Mouse (Mus musculus) midbrain, embryonic 13.5 days (tissue): ENCODE measurements around the gene Lce1k. TPM values are rescaled to one million over a fixed set of nuclear protein-coding genes. Genes with fewer than 3 reads are reported as not detected.
"Not testable (repeated sequence)": the region's sequence is repeated elsewhere in the genome, so short reads cannot be mapped to it uniquely, and the experiment has no call there.

ENCODE experiments used
- ATAC-seq: fragments of 200-750 bp; cut with Nextera tagmentation; 2 replicates; pipeline ENCODE4 v1.8.0; 2017; ENCODE audit warnings: mild to moderate bottlenecking, moderate TSS enrichment, moderate library complexity
- H3K27ac ChIP-seq: fragments of 300-500 bp; sonication (generic); 2 replicates; pipeline ENCODE4 v1.5.1; 2015; ENCODE audit warnings: inconsistent platforms, mild to moderate bottlenecking, moderate library complexity
- H3K27me3 ChIP-seq: fragments of 300-500 bp; sonication (generic); 2 replicates; pipeline ENCODE4 v1.6.1; 2015; ENCODE audit warnings: mild to moderate bottlenecking, inconsistent platforms
- H3K36me3 ChIP-seq: fragments of 300-500 bp; sonication (generic); 2 replicates; pipeline ENCODE4 v1.6.1; 2015; ENCODE audit warnings: mild to moderate bottlenecking, inconsistent platforms
- H3K4me1 ChIP-seq: fragments of 300-500 bp; sonication (generic); replicated peaks from 2 replicates; pipeline ENCODE4 v1.6.1; 2015; ENCODE audit warnings: inconsistent platforms
- H3K4me2 ChIP-seq: fragments of 300-500 bp; sonication (generic); replicated peaks from 2 replicates; pipeline ENCODE4 v1.6.1; 2015; ENCODE audit warnings: moderate library complexity, mild to moderate bottlenecking, inconsistent platforms
- H3K4me3 ChIP-seq: fragments of 300-500 bp; sonication (generic); replicated peaks from 2 replicates; pipeline ENCODE4 v1.5.1; 2015; ENCODE audit warnings: mild to moderate bottlenecking, inconsistent platforms
- H3K9ac ChIP-seq: fragments of 300-500 bp; sonication (generic); replicated peaks from 2 replicates; pipeline ENCODE4 v1.6.1; 2015; ENCODE audit warnings: mild to moderate bottlenecking, inconsistent platforms
- H3K9me3 ChIP-seq: fragments of 300-500 bp; sonication (generic); 2 replicates; pipeline ENCODE4 v1.6.1; 2016; ENCODE audit warnings: mild to moderate bottlenecking, inconsistent platforms
- WGBS: fragments of 180-500 bp; shearing (Covaris S2); methylation state at CpG from one replicate; pipeline ENCODE4 v1.1.7; 2015; 5-methylcytosine and 5-hydroxymethylcytosine counted together
- polyA plus RNA-seq: library from polyadenylated mRNA; unstranded; fragments of >200 nt; fragmentation: Nextera tagmentation; extraction: Ambion mirVana; gene quantifications from 2 replicates; pipeline ENCODE4 v1.2.1, GENCODE M21; 2015

Lce1k gene
- not detected in 2 replicates for polyA plus RNA-seq

- no peak within 1 kb of the TSS for H3K27ac ChIP-seq
- ATAC-seq: no peak
Measured at GRCm38 (mm10) chr3:92807791-92808190, at the start of gene Lce1k. Gene Lce1k (minus strand): TSS chr3:92807891.

DNA sequence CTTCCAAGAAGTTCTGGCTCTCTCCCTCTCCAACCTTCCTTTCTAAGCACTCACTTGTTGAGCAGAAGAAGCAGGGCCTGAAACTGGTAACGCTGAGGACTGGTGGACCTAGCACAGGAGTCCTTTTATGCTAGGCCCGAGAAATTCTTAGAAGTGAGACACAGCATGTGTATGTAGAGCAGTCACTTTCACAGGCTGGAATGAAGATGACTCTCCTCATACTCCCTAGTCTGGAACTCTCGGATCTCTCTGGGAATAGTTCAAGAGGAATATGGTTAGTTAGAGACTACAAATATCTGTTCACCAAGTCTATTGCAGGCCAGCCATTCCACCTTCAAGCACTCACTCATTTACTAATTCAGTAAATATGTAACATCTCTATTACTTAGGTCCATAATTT is 43.5 kb upstream of the Lce1k start, which contains the start of gene Lce1l:
Gene Lce1l, minus strand, starts transcription at position 101 of the 400 bp plus-strand sequence.
- H3K4me2 ChIP-seq: no peak within 1 kb of the TSS
- H3K27me3 ChIP-seq: no peaks in the 10 kb centered on the region
- H3K9ac ChIP-seq: no peak within 1 kb of the TSS
- WGBS: 86% methylated on average over 3 of the region's 3 CpGs
- no peaks in the 10 kb centered on the region for H3K4me1 ChIP-seq
- ATAC-seq: no peak
- no peak within 1 kb of the TSS for H3K27ac ChIP-seq
- no peaks in the 10 kb centered on the region for H3K9me3 ChIP-seq
- H3K4me3 ChIP-seq: no peak within 1 kb of the TSS
- no peaks in the 10 kb centered on the region for H3K36me3 ChIP-seq

More at GRCm38 (mm10) chr3:92807791-92808190, at the start of gene Lce1k:
- H3K4me3 ChIP-seq: no peak within 1 kb of the TSS
- no peaks in the 10 kb centered on the region for H3K9me3 ChIP-seq
- H3K9ac ChIP-seq: no peak within 1 kb of the TSS
- H3K36me3 ChIP-seq: no peaks in the 10 kb centered on the region
- no peak within 1 kb of the TSS for H3K4me2 ChIP-seq
- H3K27me3 ChIP-seq: no peaks in the 10 kb centered on the region
- H3K4me1 ChIP-seq: no peaks in the 10 kb centered on the region

GRCm38 (mm10) chr3:92827108-92827507 is 19.4 kb upstream of the Lce1k start, which contains the start of gene Kprp:
Gene Kprp (minus strand): TSS chr3:92827247.
- Histone ChIP-seq H3K9ac (no peak within 1 kb of the TSS), H3K4me1 (no peaks in the 10 kb centered on the region), H3K36me3 (no peaks in the 10 kb centered on the region), H3K4me2 (no peak within 1 kb of the TSS), H3K4me3 (no peak within 1 kb of the TSS), H3K9me3 (no peaks in the 10 kb centered on the region), H3K27me3 (no peaks in the 10 kb centered on the region), H3K27ac (no peak within 1 kb of the TSS)
- WGBS: 66% methylated on average over 1 of the region's 1 CpGs
- ATAC-seq: no peak

DNA sequence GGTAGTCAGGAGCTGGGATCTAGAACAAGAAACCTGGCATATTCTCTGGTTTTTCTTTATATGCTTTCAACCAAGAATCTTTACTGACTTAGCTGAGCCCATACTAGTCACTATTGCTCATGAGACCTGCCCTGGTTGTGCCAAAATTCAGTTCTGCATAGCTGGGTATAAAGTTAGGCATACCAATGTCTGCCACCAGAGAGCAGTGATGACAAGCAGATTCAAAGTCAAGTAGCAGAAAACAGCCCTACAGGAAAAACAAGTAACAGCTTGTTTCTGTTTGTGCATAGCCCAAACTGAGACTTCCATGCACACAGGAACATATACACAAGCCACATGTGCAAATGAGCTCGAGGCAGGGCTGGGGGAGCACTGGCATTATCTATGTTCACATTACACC is 18.1 kb upstream of the Lce1k start:
- ATAC-seq: no peak
- H3K36me3 ChIP-seq: no peaks in the 10 kb centered on the region
- H3K4me2 ChIP-seq: no peak overlapping the region
- H3K27ac ChIP-seq: no peak overlapping the region
- no peaks in the 10 kb centered on the region for H3K4me1 ChIP-seq
- H3K27me3 ChIP-seq: no peaks in the 10 kb centered on the region
- no peak overlapping the region for H3K9ac ChIP-seq
- no peaks in the 10 kb centered on the region for H3K9me3 ChIP-seq
- WGBS: 10% methylated on average over 1 of the region's 1 CpGs
- no peak overlapping the region for H3K4me3 ChIP-seq

DNA sequence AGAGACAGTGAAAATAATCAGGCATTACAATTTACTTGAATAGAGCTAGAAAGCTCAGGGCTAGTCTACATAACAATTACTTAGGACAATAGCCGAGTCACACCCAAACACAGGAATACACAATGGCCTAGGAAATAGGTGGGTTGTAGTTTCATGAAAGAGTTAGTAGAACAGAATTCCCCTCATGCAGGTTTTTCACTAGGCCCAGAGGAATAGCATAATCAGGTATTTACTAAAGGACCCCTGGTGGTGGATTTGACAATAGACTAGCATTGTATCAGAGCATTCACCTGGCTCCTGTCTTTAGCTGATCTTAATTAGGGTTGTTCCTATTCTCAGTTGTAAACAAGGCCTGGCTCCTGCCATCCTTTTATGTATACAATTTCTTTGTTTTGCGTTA is 8.3 kb upstream of the Lce1k start:
- not testable (repeated sequence) for H3K27ac ChIP-seq, H3K4me3 ChIP-seq, H3K36me3 ChIP-seq, H3K4me2 ChIP-seq, H3K4me1 ChIP-seq, H3K9me3 ChIP-seq, H3K9ac ChIP-seq, ATAC-seq, H3K27me3 ChIP-seq
- WGBS: 92% methylated on average over 2 of the region's 2 CpGs

GRCm38 (mm10) chr3:92815581-92815980 is 7.9 kb upstream of the Lce1k start:
- H3K4me1 ChIP-seq: no peaks in the 10 kb centered on the region
- H3K27ac ChIP-seq: no peak overlapping the region
- no peak overlapping the region for H3K9ac ChIP-seq
- no peak for ATAC-seq
- H3K9me3 ChIP-seq: no peaks in the 10 kb centered on the region
- H3K4me3 ChIP-seq: no peak overlapping the region
- no peak overlapping the region for H3K4me2 ChIP-seq
- H3K27me3 ChIP-seq: no peaks in the 10 kb centered on the region
- no peaks in the 10 kb centered on the region for H3K36me3 ChIP-seq
- WGBS: 94% methylated on average over 3 of the region's 3 CpGs

DNA sequence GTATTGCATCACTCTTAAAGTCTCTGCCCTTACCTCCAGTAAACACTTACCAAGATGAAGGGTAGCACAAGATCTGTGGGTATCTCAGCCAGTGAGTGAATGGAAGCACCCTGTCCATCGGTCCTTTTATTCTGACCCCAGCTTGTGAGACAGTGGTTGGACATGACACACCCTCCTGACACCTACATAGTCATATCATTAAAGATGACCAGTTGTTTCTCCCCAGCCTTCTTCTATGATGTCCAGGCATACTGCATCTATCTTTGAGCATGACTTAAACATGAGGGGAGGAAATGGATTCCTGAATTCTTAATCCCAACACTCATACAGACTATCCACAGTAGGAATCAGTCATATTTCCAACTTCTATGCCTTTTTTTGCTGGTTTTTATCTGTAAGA is 17.3 kb downstream of the Lce1k start, which contains the start of gene Lce1j:
Gene Lce1j, minus strand, starts transcription at position 101 of the 400 bp plus-strand sequence.
- Histone ChIP-seq H3K9ac (no peak within 1 kb of the TSS), H3K27me3 (no peaks in the 10 kb centered on the region), H3K4me3 (no peak within 1 kb of the TSS), H3K27ac (no peak within 1 kb of the TSS), H3K4me1 (no peaks in the 10 kb centered on the region), H3K36me3 (no peaks in the 10 kb centered on the region), H3K9me3 (no peaks in the 10 kb centered on the region), H3K4me2 (no peak within 1 kb of the TSS)
- WGBS: 93% methylated on average over 1 of the region's 1 CpGs
- ATAC-seq: no peak

- no peaks in the 10 kb centered on the region for H3K4me1 ChIP-seq
- ATAC-seq: no peak
Measured at GRCm38 (mm10) chr3:92778799-92779198, 28.9 kb downstream of the Lce1k start, which contains the start of gene Lce1i. Gene Lce1i (minus strand): TSS chr3:92778899.

DNA sequence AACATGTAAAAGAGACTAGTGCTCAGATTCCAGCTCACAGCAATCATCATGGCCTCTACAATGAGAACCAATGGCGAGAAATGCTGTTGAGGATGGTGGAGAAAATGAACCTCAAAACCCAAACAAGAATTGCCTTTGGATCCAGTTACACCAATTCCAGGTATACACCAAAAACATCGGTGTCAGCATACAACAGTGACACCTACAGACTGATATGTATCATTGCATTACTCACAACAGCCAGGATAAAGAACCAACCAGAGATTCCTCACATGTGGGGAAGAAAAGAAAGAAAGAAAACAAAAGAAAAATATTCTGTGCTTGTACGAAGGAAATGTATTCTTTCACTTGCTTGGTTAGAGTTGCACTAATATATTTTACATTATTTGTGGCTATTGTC is 36.1 kb downstream of the Lce1k start:
- 24% methylated on average over 3 of the region's 3 CpGs for WGBS
- Histone ChIP-seq H3K27me3 (no peaks in the 10 kb centered on the region), H3K36me3 (no peaks in the 10 kb centered on the region), H3K4me3 (no peak overlapping the region), H3K4me2 (no peak overlapping the region), H3K4me1 (no peaks in the 10 kb centered on the region), H3K9me3 (no peaks in the 10 kb centered on the region), H3K27ac (no peak overlapping the region), H3K9ac (no peak overlapping the region)
- no peak for ATAC-seq

More at GRCm38 (mm10) chr3:92778799-92779198, 28.9 kb downstream of the Lce1k start, which contains the start of gene Lce1i:
- H3K27ac ChIP-seq: no peak within 1 kb of the TSS
- no peak within 1 kb of the TSS for H3K4me3 ChIP-seq
- H3K4me2 ChIP-seq: no peak within 1 kb of the TSS
- H3K27me3 ChIP-seq: no peaks in the 10 kb centered on the region
- no peaks in the 10 kb centered on the region for H3K36me3 ChIP-seq
- WGBS: 82% methylated on average over 1 of the region's 1 CpGs
- no peaks in the 10 kb centered on the region for H3K9me3 ChIP-seq
- no peak within 1 kb of the TSS for H3K9ac ChIP-seq

GRCm38 (mm10) chr3:92764965-92765364 is 42.7 kb downstream of the Lce1k start, which contains the start of gene Lce1h:
Gene Lce1h (minus strand): TSS chr3:92765065.
- H3K9ac ChIP-seq: no peak within 1 kb of the TSS
- H3K4me2 ChIP-seq: no peak within 1 kb of the TSS
- no peaks in the 10 kb centered on the region for H3K9me3 ChIP-seq
- no peaks in the 10 kb centered on the region for H3K27me3 ChIP-seq
- 93% methylated on average over 1 of the region's 1 CpGs for WGBS
- no peak within 1 kb of the TSS for H3K27ac ChIP-seq
- no peaks in the 10 kb centered on the region for H3K36me3 ChIP-seq
- no peak within 1 kb of the TSS for H3K4me3 ChIP-seq
- ATAC-seq: no peak
- no peaks in the 10 kb centered on the region for H3K4me1 ChIP-seq

Other genes starting within 250 kb of the Lce1k start
- gene Ivl, start 234.2 kb downstream of the Lce1k start, polyA plus RNA-seq: not detected in 2 replicates
- not detected in 2 replicates for gene Smcp, start 218.9 kb downstream of the Lce1k start, polyA plus RNA-seq
- not detected in 2 replicates for gene 2210017I01Rik, start 200.4 kb downstream of the Lce1k start, polyA plus RNA-seq
- gene Lce6a, start 186.2 kb downstream of the Lce1k start, polyA plus RNA-seq: not detected in 2 replicates
- gene Lce1a1, start 159.6 kb downstream of the Lce1k start, polyA plus RNA-seq: not detected in 2 replicates
- gene Lce1b, start 151.0 kb downstream of the Lce1k start, polyA plus RNA-seq: not detected in 2 replicates
- not detected in 2 replicates for gene Lce1a2, start 137.6 kb downstream of the Lce1k start, polyA plus RNA-seq
- not detected in 2 replicates for gene Lce1c, start 128.6 kb downstream of the Lce1k start, polyA plus RNA-seq
- gene Lce1d, start 120.7 kb downstream of the Lce1k start, polyA plus RNA-seq: not detected in 2 replicates
- gene Lce1e, start 98.8 kb downstream of the Lce1k start, polyA plus RNA-seq: not detected in 2 replicates
- not detected in 2 replicates for gene Lce1f, start 87.5 kb downstream of the Lce1k start, polyA plus RNA-seq
- gene Gm38119, start 68.8 kb downstream of the Lce1k start, polyA plus RNA-seq: not detected in 2 replicates
- gene Lce1g, start 55.6 kb downstream of the Lce1k start, polyA plus RNA-seq: not detected in 2 replicates
- not detected in 2 replicates for gene Lce1h, start 42.8 kb downstream of the Lce1k start, polyA plus RNA-seq
- not detected in 2 replicates for gene Lce1i, start 29.0 kb downstream of the Lce1k start, polyA plus RNA-seq
- not detected in 2 replicates for gene Lce1j, start 17.4 kb downstream of the Lce1k start, polyA plus RNA-seq
- gene Kprp, start 19.4 kb upstream of the Lce1k start, polyA plus RNA-seq: not detected in 2 replicates
- gene Lce1l, start 43.4 kb upstream of the Lce1k start, polyA plus RNA-seq: not detected in 2 replicates
- not detected in 2 replicates for gene 2310050C09Rik, start 62.3 kb upstream of the Lce1k start, polyA plus RNA-seq
- not detected in 2 replicates for gene Lce3a, start 118.3 kb upstream of the Lce1k start, polyA plus RNA-seq
- not detected in 2 replicates for gene Lce3b, start 125.1 kb upstream of the Lce1k start, polyA plus RNA-seq
- not detected in 2 replicates for gene Lce3c, start 136.6 kb upstream of the Lce1k start, polyA plus RNA-seq
- gene Lce3d, start 149.5 kb upstream of the Lce1k start, polyA plus RNA-seq: not detected in 2 replicates
- gene Lce3e, start 159.2 kb upstream of the Lce1k start, polyA plus RNA-seq: not detected in 2 replicates
- not detected in 2 replicates for gene Lce3f, start 184.3 kb upstream of the Lce1k start, polyA plus RNA-seq
- gene Crct1, start 207.8 kb upstream of the Lce1k start, polyA plus RNA-seq: 0.30 and 0.31 TPM in 2 replicates
- gene Lce1m, start 211.2 kb upstream of the Lce1k start, polyA plus RNA-seq: not detected in 2 replicates